Mouse (Mus musculus): ENCODE measurements at regions not wholly inside any gene's neighbourhood (a gene's known extent, or its start where the extent isn't known, plus 50 kb on each side); places are given as distances from the start of the nearest gene placed in this dataset.

DNA sequence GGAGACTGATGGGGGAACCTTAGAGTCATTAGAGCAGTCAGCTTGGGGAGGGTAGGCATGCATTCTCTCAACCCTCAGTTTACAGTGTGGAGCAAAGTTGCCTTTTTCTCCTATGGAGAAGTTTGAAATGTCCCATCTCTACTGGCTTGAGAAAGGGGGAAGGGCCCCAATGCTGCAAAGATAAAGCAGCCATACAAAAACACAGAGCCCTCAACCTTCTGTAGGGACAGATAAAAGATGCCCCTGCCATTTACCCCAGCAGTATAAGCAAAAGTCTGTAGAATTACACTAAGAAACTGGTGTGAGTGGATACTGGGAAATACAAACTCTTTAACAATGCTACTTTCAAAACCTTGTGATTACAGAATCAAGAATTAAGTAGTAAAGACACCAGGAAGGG is 71.9 kb upstream of the Tmem215 start:
- DNase-seq (ENCODE audit: low spot score in 2 of 2), result no peak

DNA sequence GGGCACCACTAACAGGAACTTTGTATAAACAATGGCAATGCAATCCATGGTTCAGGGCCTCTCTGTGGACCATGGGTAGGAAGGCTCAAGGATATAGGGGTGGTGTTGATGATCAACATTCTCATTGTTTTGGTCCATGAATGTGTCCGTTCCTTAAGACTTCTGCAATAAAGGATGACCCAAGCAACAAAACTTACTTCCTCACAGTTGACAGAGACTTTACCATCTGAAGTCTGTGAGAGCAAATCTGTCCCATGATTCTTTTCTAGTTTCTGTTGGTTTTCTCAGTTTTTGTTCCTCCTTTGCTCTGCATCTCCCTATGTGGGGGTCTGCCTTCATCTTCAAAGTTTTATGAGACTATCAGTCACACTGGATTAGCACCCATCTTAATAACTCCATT is 81.8 kb upstream of the Tmem215 start:
- no peak for DNase-seq (ENCODE audit: low spot score in 2 of 2)

DNA sequence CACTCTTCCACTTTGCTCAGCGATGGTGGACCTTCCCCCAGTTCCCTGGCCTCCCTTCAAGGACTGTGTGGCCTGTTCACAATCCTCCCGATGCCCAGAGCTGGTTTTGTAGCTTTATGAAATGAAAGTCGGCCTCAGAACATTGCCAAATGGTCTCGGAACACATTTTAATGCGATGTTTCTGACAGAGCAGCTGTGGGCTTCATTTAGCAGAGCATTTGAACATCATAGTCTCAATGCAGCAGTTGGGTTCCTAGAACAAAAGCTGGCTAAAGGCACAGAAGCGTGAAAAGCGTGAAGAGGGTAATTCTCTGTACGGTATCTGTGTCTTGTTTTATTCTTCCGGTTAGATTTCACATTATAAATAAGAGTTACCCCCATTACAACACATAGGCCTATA is 86.7 kb upstream of the Tmem215 start:
- peak; percentile 16 to 19 for DNase-seq (ENCODE audit: low spot score in 2 of 2)

GRCm38 (mm10) chr4:40384704-40385103 is 87.3 kb upstream of the Tmem215 start:
- no peak for DNase-seq (ENCODE audit: low spot score in 2 of 2)

- DNase-seq (ENCODE audit: low spot score in 2 of 2), result no peak
Observed at GRCm38 (mm10) chr4:40380309-40380708, 91.7 kb upstream of the Tmem215 start.

DNA sequence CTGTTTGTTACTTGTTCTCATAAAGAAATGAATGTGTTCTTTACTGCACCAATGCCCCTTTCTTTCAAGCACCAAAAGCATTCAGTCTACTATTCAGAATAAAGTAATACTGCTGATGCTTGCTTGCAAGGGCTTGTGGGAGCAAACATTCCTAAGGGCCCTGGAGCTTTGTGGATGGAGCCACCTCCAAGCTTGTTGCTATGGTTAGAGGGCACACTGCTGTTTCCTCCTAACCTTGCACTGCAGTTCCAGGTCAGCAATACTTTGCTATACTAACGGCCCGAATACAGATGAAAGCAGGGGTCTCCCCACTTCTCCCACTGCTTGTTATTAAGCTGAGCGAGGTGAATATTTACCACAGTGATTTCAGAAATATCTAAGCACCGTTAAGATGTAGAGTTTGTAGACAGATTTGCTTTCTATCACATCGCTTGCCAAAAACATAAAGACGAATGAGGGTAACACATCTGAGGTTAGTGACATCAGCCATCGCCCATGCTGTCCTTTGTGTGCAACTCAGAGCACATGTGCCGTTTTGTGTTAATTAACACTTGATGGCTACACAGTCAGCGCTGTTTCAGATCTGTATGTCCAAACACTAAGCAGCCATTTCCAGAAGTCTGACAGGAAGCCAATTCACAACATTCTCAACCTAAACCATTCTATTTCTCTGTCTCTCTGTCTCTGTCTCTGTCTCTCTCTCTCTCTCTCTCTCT is 96.4 kb upstream of the Ndufb6 start:
- no peak for DNase-seq (ENCODE audit: low spot score in 2 of 2)

- no peak for DNase-seq (ENCODE audit: low spot score in 2 of 2)
Observed at GRCm38 (mm10) chr4:40374213-40374612, 95.0 kb upstream of the Ndufb6 start.

GRCm38 (mm10) chr4:40364329-40364728 is 85.1 kb upstream of the Ndufb6 start:
- DNase-seq (ENCODE audit: low spot score in 2 of 2), result no peak

DNA sequence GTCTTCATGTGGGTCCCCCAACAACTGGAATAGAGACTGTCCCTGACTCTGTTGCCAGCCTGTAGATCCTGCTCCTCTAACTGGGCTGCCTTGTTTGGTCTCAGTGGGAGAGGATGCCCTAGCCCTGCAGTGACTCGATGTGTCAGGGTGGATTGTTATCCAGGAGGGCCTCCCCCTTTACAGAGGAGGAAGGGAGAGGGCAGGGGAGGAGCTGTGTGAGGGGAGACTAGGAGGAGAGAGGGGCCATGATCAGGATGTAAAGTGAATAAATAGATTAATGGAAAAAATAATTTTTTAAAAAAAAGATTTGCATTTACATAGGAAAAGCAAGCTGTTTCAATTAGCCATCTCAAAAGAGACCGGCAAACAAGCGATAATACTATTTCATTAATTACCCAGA is 80.1 kb upstream of the Ndufb6 start:
- DNase-seq (ENCODE audit: low spot score in 2 of 2), result no peak

DNA sequence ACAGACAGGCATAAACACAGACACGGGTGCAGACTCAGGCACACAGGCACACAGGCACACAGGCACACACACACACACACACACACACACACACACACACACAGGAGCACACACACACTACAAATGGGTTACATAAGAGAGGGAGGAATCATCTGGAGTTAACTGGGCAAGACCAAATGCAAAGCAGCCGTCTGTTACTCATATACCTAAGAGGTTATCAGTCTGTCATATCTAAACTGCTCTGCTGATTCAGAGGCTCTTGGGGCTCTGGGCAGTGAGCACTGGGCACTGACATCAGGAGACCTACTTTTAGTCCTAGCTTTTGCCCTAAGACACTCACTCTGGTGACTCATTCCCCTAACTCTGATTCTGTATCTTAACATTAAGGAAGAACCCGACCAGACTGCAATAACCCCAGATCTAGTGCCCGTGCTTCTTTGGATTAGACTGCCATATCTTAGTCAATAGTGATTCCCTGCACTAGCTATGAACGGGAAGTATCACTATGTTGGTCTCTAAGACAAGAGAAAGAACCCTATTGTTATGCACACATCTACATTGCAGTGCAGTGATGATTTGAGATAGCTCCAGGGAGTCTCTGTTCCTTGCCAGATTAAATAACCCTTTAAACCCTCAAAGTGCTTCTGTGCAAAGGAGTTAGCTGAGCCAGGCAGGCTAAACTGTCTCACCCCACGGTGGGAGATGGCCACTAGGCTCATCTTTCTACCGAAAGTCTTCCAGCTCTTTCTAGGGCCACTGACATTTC is 78.0 kb upstream of the Ndufb6 start:
- DNase-seq (ENCODE audit: low spot score in 2 of 2), result no peak

GRCm38 (mm10) chr4:40355791-40356450 is 76.7 kb upstream of the Ndufb6 start:
- peak in 1 of 2 experiments; percentile 35 for DNase-seq (ENCODE audit: low spot score in 2 of 2)

GRCm38 (mm10) chr4:40354456-40354855 is 75.2 kb upstream of the Ndufb6 start:
- no peak for DNase-seq (ENCODE audit: low spot score in 2 of 2)

GRCm38 (mm10) chr4:40351648-40352047 is 72.4 kb upstream of the Ndufb6 start:
- no peak for DNase-seq (ENCODE audit: low spot score in 2 of 2)

- DNase-seq (ENCODE audit: low spot score in 2 of 2), result no peak
Observed at GRCm38 (mm10) chr4:40351090-40351489, 71.9 kb upstream of the Ndufb6 start.

- DNase-seq (ENCODE audit: low spot score in 2 of 2), result no peak
Observed at GRCm38 (mm10) chr4:40345847-40346246, 66.6 kb upstream of the Ndufb6 start.

DNA sequence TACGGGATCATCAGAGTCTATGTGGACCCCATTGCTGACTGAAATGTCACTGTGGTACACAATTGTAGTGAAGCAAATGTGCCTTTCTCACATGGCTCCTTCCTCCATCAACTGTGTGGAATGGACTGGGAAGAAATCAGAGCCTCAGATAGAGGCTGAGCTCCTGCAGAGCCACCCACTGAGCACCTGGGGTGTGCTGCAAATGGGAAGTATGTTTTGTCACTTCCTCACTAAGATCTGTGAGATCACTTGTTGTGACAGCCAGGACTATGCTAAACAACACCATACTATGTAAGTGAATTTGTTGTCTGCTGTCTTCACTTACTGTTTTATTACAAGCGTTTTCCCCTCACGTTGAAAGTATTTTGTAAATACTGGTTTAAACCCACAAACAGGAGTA is 63.0 kb upstream of the Ndufb6 start:
- DNase-seq (ENCODE audit: low spot score in 2 of 2), result no peak

GRCm38 (mm10) chr4:40334841-40335240 is 55.6 kb upstream of the Ndufb6 start:
- no peak for DNase-seq (ENCODE audit: low spot score in 2 of 2)

DNA sequence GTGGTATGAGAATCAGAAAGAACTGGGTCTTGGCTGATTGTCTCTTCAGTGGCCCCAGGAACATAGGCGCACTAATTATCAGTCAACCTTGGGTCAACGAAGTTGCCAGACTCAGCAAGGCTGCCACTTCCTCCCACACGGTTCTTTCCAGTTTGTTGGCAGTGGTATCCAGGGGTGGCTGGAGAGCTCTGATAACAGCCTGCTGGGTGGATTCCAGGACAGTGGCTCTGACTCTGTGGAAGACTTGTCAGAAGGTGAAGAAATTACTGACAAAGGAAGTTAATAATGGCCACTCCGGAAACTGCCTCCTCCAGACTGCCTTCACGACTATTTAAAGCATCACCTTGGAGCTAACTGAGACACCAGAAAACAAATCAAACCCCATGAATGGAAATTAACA is 50.5 kb upstream of the Ndufb6 start:
- DNase-seq (ENCODE audit: low spot score in 2 of 2), result no peak

Measured in right cerebral cortex, adult 2 months (tissue).